Comparison of ENCODE assay signal across 15 mouse cellular contexts in the genomic region with DNA sequence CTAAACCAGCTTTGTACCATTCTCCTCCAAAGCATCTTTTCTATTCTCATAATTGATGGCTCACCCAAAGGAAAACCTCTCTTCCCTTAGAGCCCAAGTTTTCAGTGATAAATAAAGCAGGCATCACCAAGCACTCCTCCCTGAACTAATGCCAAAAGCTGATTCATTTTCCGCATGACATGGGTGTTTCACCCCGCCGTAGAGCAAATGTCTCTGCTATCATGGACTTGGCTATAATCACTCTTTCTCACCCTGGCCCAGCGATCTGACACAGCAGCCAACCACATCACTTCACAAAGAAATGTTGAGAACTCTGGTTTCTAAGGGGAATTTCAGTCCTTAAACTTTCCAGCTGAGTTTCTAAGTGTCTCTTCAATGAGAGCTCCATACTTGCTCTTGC. TPM values are rescaled to one million over a fixed set of nuclear protein-coding genes. Genes with fewer than 3 reads are reported as not detected.
A peak's percentile ranks its signal among the peaks of the same experiment; 100 is the strongest.
DNase-seq lines count a peak whose midpoint lies in the region; ATAC-seq and TF ChIP-seq lines count a peak whose summit lies in the region.
"Had no signal": no experiment of that assay in that cellular context is flagged by ENCODE, and none has a peak within 500 bp of the region (broad histone marks: within the 10 kb centered on the region; RNA-seq: fewer than 3 reads in every experiment).

No protein-coding gene starts in this region.

- H3K4me2 ChIP-seq in lung, embryonic 14.5 days: no peak overlapping the region

- no peak overlapping the region for H3K4me3 ChIP-seq in gastrocnemius, adult 2 months
- no peak overlapping the region for H3K4me3 ChIP-seq in lung, embryonic 14.5 days (ENCODE audit: low read depth, low read length)
- H3K4me3 ChIP-seq: left cerebral cortex, adult 2 months had no signal

- no peaks in the 10 kb centered on the region for H3K4me1 ChIP-seq in lung, embryonic 14.5 days (ENCODE audit: insufficient read depth)

- ATAC-seq in lung, embryonic 14.5 days (ENCODE audit: insufficient read depth): peak; percentile 66

- DNase-seq in gastrocnemius, adult 2 months: peak; percentile 21
- DNase-seq in gastrocnemius, postnatal 36 days: no peak
- DNase-seq in lung, embryonic 14.5 days: peak; percentile 63
- DNase-seq in lung, postnatal 4 days: no peak
- DNase-seq in brain, embryonic 14.5 days (ENCODE audit: low read depth): peak; percentile 2
- peak; percentile 17 to 28 for DNase-seq in heart, postnatal 10 days
- DNase-seq in embryo, embryonic 11 days: no peak
- DNase-seq in adipocyte (ENCODE audit: low spot score): no peak
- DNase-seq: adrenal gland, postnatal 25 days; thymus, adult 18-20 months had no signal

- H3K27ac ChIP-seq in gastrocnemius, adult 2 months: no peak overlapping the region
- H3K27ac ChIP-seq in lung, embryonic 14.5 days (ENCODE audit: low read depth): no peak overlapping the region
- H3K27ac ChIP-seq: left cerebral cortex, adult 2 months; liver, embryonic 14.5 days had no signal

- TF ChIP-seq POLR2A in brain, embryonic 14.5 days (IDR thresholded peaks at IDR 0.05; ENCODE audit: borderline replicate concordance, extremely low read depth, insufficient read depth, insufficient read length, poor library complexity, severe bottlenecking): no peak

- H3K36me3 ChIP-seq in lung, embryonic 14.5 days (ENCODE audit: insufficient read depth): no peaks in the 10 kb centered on the region
- H3K36me3 ChIP-seq: G1E had no signal

- intact Hi-C loops in gastrocnemius, adult 2 months (cut with DNase I): no loop called here
- intact Hi-C loops in gastrocnemius, postnatal 36 days (cut with DNase I): no loop called here
- intact Hi-C loops in heart, postnatal 10 days (cut with DNase I): no loop called here

- no peaks in the 10 kb centered on the region for H3K27me3 ChIP-seq in lung, embryonic 14.5 days (ENCODE audit: insufficient read depth, low read length)

- no peak for TF ChIP-seq CTCF in gastrocnemius, adult 2 months (IDR thresholded peaks at IDR 0.05)
- TF ChIP-seq CTCF in lung, embryonic 14.5 days (IDR thresholded peaks at IDR 0.05; ENCODE audit: low read depth): no peak
- TF ChIP-seq CTCF in brain, embryonic 14.5 days (IDR thresholded peaks at IDR 0.05; ENCODE audit: borderline replicate concordance, extremely low read depth, insufficient read depth, insufficient read length): no peak

- 25% methylated on average over 4 of the region's 4 CpGs for WGBS in lung, embryonic 14.5 days

- H3K9ac ChIP-seq in lung, embryonic 14.5 days: no peak overlapping the region
- H3K9ac ChIP-seq: liver, embryonic 14.5 days had no signal

- no peaks in the 10 kb centered on the region for H3K9me3 ChIP-seq in lung, embryonic 14.5 days (ENCODE audit: low read depth, low read length)
- H3K9me3 ChIP-seq: G1E had no signal

RNA-seq across cellular contexts. Expression of gene Hecw2, which starts 7.4 kb away (rescaled TPM):
- 1 to 10 TPM; 5.1 to 7.9 TPM for total RNA-seq in gastrocnemius, adult 2 months (2021)
- 1 to 10 TPM; 3.1 to 5.2 TPM for total RNA-seq in gastrocnemius, postnatal 36 days (2021)
- 5.3 and 5.8 TPM in 2 replicates for polyA plus RNA-seq in lung, embryonic 14.5 days (2014; fragmentation: Nextera tagmentation; extraction: Ambion mirVana)
- 2.3 and 4.7 TPM in 2 replicates for polyA plus RNA-seq in brain, embryonic 14.5 days (2012; rRNA removed)
- total RNA-seq in heart, postnatal 10 days (2021): 10 to 100 TPM; 12.2 to 19.4 TPM
- total RNA-seq: hematopoietic stem cell, adult 5-6 weeks; megakaryocyte-erythroid progenitor cell, adult 5-6 weeks had no signal
- polyA plus RNA-seq: G1E had no signal

Comparison
In these comparisons a context has a peak if more than half of its experiments do, and no peak if none do; other contexts are left out.
1. DNase-seq: peak in gastrocnemius, adult 2 months (single experiment), lung, embryonic 14.5 days (single experiment), brain, embryonic 14.5 days (single experiment) and heart, postnatal 10 days (2 of 2); none in gastrocnemius, postnatal 36 days (0 of 2), lung, postnatal 4 days (0 of 2), embryo, embryonic 11 days (single experiment) and adipocyte (single experiment).